Mouse (Mus musculus) ovary, adult 2 months (tissue): ENCODE data around the gene Col2a1. TPM values are rescaled to one million over a fixed set of nuclear protein-coding genes. Genes with fewer than 3 reads are reported as not detected.

Experiments used
- polyA plus RNA-seq: library from polyadenylated mRNA; depleted of rRNA; stranded (reverse); fragments of >200 nt; gene quantifications from 2 replicates; pipeline ENCODE4 v1.2.3, GENCODE M21; 2012; rRNA removed

Gene Col2a1
- polyA plus RNA-seq = 0.08 TPM in 1 of 2 replicates, not detected in the other

DNA sequence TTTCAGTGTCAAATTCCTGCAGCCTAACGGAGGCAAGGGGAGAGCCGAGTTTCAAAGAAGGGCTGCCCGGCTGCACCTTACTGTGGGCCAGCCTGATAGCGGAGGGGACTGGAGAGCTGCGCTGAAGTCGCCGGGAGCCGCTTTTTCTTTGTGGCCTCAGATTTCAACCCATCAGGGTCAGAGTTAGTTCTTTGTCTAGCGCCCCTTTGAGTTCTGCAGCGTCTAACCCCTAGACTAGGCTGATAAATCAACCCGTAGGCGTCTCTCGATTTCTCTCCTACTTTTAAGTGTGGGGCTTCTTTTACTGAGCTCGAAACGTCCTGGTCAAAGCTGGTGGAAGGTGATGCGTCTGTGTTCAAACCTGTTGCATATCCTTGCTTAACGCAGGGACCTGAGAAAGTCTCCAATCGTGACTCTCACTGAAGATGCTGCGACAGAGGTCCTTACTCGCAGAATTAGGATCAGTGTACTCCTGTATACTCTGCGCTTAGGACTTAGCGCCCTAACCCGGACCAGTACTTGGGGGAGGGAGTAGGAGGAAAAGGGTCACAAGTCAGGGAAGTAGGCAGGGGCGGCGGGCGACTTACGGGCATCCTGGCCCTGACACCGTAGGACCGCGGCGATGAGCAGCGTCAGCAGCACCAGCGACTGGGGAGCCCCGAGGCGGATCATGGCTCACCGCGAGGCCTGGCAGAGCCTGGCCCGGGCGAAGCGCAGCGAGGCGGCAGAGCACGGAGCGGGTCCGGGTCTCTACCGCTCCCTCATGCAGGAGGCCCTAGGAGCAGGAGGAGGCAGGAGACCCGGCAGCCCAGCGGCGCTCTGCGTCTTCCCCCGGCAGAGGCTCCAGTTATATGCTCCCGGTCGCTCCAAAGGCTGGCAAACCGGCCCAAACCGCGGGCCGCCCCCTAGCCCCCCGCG lies at the start of gene Col2a1:
TSS of gene Col2a1 (minus strand) at position 874 of the 918 bp plus-strand sequence.

DNA sequence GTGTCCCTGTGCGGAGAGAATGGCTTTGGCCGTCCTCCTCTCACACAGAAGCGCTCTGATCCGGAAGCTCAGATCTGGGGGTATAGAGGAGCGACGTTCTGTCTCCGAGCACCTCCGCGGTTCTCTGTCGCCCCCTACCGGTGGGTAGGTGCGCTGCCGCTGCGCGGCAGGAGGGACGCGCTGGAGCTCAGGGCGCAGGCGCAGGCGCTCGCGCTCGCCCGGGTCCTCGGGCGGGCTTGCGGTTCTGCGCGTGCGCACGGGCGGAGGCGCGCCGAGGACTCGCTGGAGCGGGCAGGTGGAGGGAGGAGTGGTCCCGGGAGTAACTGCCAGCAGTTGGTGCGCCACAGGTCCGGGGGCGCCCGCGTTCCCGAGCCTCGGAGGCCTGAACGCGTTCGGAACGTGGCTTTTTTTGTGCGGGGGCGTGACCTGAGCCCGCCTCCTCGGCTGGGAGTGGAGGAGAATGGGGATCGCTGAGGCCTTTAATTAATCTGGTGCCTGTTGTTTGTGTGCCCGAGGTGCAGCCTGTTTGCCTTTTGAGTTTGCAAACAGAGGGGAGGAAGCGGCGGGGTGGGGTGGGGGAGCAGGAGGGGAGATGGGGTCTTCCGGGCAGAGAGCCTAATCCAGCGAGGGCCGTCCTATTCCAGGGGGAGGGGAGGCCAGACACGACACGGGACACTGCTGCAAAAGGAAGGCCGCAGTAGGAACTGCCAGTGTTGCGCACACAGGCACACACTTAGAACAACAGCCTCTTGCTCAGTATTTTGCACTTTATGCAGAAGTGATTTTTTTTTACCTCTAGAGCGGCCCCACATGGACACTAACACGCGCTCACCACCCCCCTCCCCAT lies 40.3 kb downstream of the Col2a1 start, which contains the start of gene Tmem106c:
TSS of gene Tmem106c (plus strand) at position 212 of the 847 bp plus-strand sequence.

Other genes with a start within 250 kb of the Col2a1 start
- gene Rapgef3, start 236.7 kb downstream of the Col2a1 start, polyA plus RNA-seq = 42.9 and 48.7 TPM in 2 replicates
- 130 and 138 TPM in 2 replicates for gene Slc48a1, start 226.2 kb downstream of the Col2a1 start, polyA plus RNA-seq
- 115 and 124 TPM in 2 replicates for gene Hdac7, start 160.2 kb downstream of the Col2a1 start, polyA plus RNA-seq
- gene Vdr, start 94.1 kb downstream of the Col2a1 start, polyA plus RNA-seq = 2.4 and 2.9 TPM in 2 replicates
- 45.0 and 67.8 TPM in 2 replicates for gene Tmem106c, start 40.5 kb downstream of the Col2a1 start, polyA plus RNA-seq
- 33.9 and 41.1 TPM in 2 replicates for gene Pfkm, start 87.9 kb upstream of the Col2a1 start, polyA plus RNA-seq
- gene Senp1, start 89.0 kb upstream of the Col2a1 start, polyA plus RNA-seq = 8.7 and 9.9 TPM in 2 replicates
- 30.3 and 44.8 TPM in 2 replicates for gene Asb8, start 160.9 kb upstream of the Col2a1 start, polyA plus RNA-seq
- gene Ccdc184, start 162.5 kb upstream of the Col2a1 start, polyA plus RNA-seq = 4.9 and 5.2 TPM in 2 replicates
- gene Olfr288, start 190.8 kb upstream of the Col2a1 start, polyA plus RNA-seq = 0.66 and 1.4 TPM in 2 replicates
- gene Gm44579, start 216.3 kb upstream of the Col2a1 start, polyA plus RNA-seq = not detected in 2 replicates
- gene Olfr287, start 216.4 kb upstream of the Col2a1 start, polyA plus RNA-seq = 0.24 and 0.88 TPM in 2 replicates
- gene Olfr286, start 229.8 kb upstream of the Col2a1 start, polyA plus RNA-seq = not detected in 2 replicates